Mouse (Mus musculus) MEL (cell line): ENCODE data around the gene Tmod1. TPM values are rescaled to one million over a fixed set of nuclear protein-coding genes. Genes with fewer than 3 reads are reported as not detected.

Source experiments
- DNase-seq: peaks from one replicate; pipeline ENCODE4 v3.0.0; 2011; ENCODE audit warnings: low read depth, low spot score
- H3K27ac ChIP-seq: 2 replicates; pipeline ENCODE4 v1.5.1; 2012; ENCODE audit warnings: low read depth, mild to moderate bottlenecking, control low read depth, low read length, moderate library complexity; ENCODE audit not compliant: control insufficient read depth
- H3K27me3 ChIP-seq, 2 experiments: fragments of 150-350 bp in 1 of 2; sonication (generic) in 1 of 2; 2 replicates each; pipeline ENCODE4 v1.6.1; 2012; ENCODE audit warnings: low read length in 2 of 2, mild to moderate bottlenecking in 2 of 2, improper control_type of control experiment in 1 of 2, moderate library complexity in 1 of 2; ENCODE audit not compliant: insufficient read depth in 2 of 2, control insufficient read depth in 1 of 2
- H3K36me3 ChIP-seq, 2 experiments: 2 replicates each; pipeline ENCODE4 v1.6.1; 2012 to 2014; ENCODE audit warnings: low read length in 2 of 2, improper control_type of control experiment in 1 of 2, inconsistent platforms in 1 of 2, mild to moderate bottlenecking in 1 of 2; ENCODE audit not compliant: insufficient read depth in 2 of 2, control insufficient read depth in 1 of 2
- H3K4me1 ChIP-seq, 2 experiments: fragments of 150-350 bp in 1 of 2; sonication (generic) in 1 of 2; 2 replicates each; pipeline ENCODE4 v1.6.1; 2012; ENCODE audit warnings: low read length in 2 of 2, improper control_type of control experiment in 1 of 2, mild to moderate bottlenecking in 1 of 2; ENCODE audit not compliant: insufficient read depth in 2 of 2, control insufficient read depth in 1 of 2
- H3K4me3 ChIP-seq, 2 experiments: fragments of 150-350 bp in 1 of 2; sonication (generic) in 1 of 2; 2 replicates each; pipeline ENCODE4 v1.5.1; 2012; ENCODE audit warnings: low read depth in 2 of 2, low read length in 2 of 2, mild to moderate bottlenecking in 2 of 2, moderate library complexity in 2 of 2, control low read depth in 1 of 2, improper control_type of control experiment in 1 of 2; ENCODE audit not compliant: control insufficient read depth in 1 of 2, insufficient read depth in 1 of 2
- H3K79me2 ChIP-seq: 2 replicates; pipeline ENCODE4 v1.6.1; 2012; ENCODE audit warnings: mild to moderate bottlenecking, low read length, moderate library complexity; ENCODE audit not compliant: control insufficient read depth, poor library complexity, insufficient read depth
- H3K9ac ChIP-seq: 2 replicates; pipeline ENCODE4 v1.6.1; 2012; ENCODE audit warnings: low read depth, mild to moderate bottlenecking, control low read depth, low read length, moderate library complexity; ENCODE audit not compliant: control insufficient read depth, poor library complexity, severe bottlenecking
- H3K9me3 ChIP-seq: fragments of 150-350 bp; sonication (generic); replicated peaks from 2 replicates; pipeline ENCODE4 v1.6.1; 2012; ENCODE audit warnings: mild to moderate bottlenecking, low read length, improper control_type of control experiment, moderate library complexity; ENCODE audit not compliant: insufficient read depth
- CHD1 ChIP-seq: IDR thresholded peaks from 2 replicates; pipeline ENCODE4 v1.6.1; 2012; ENCODE audit warnings: low read depth, mild to moderate bottlenecking, inconsistent platforms, low read length, improper control_type of control experiment
- CHD2 ChIP-seq: IDR thresholded peaks from 2 replicates; pipeline ENCODE4 v1.6.1; 2011; ENCODE audit warnings: low read length, improper control_type of control experiment
- ELF1 ChIP-seq: IDR thresholded peaks from 2 replicates; pipeline ENCODE4 v1.6.1; 2014; ENCODE audit warnings: low read depth, mild to moderate bottlenecking, inconsistent platforms, low read length, improper control_type of control experiment, moderate library complexity
- MAFK ChIP-seq: IDR thresholded peaks from 2 replicates; pipeline ENCODE4 v1.6.1; 2011; ENCODE audit warnings: low read depth, mild to moderate bottlenecking, low read length, improper control_type of control experiment, borderline replicate concordance
- MAX ChIP-seq: IDR thresholded peaks from 2 replicates; pipeline ENCODE4 v1.6.1; 2011; ENCODE audit warnings: low read length, improper control_type of control experiment
- MEF2A ChIP-seq: IDR thresholded peaks from 2 replicates; pipeline ENCODE4 v1.6.1; 2014; ENCODE audit warnings: low read depth, mild to moderate bottlenecking, inconsistent platforms, low read length, improper control_type of control experiment; ENCODE audit not compliant: poor library complexity, insufficient replicate concordance, severe bottlenecking; ENCODE audit errors: extremely low read depth
- MXI1 ChIP-seq: IDR thresholded peaks from 2 replicates; pipeline ENCODE4 v1.6.1; 2011; ENCODE audit warnings: mild to moderate bottlenecking, low read depth, low read length, improper control_type of control experiment
- MYC ChIP-seq: IDR thresholded peaks from 2 replicates; pipeline ENCODE4 v1.6.1; 2011; ENCODE audit warnings: low read depth, mild to moderate bottlenecking, low read length, improper control_type of control experiment, moderate library complexity
- NRF1 ChIP-seq: IDR thresholded peaks from 2 replicates; pipeline ENCODE4 v1.6.1; 2014; ENCODE audit warnings: low read depth, mild to moderate bottlenecking, inconsistent platforms, low read length, improper control_type of control experiment, moderate library complexity; ENCODE audit not compliant: poor library complexity, insufficient read depth, severe bottlenecking
- POLR2A ChIP-seq, 2 experiments: IDR thresholded peaks; 2 replicates each; pipeline ENCODE4 v1.6.1; 2011 to 2012; ENCODE audit warnings: low read length in 2 of 2, mild to moderate bottlenecking in 2 of 2, control low read depth in 1 of 2, improper control_type of control experiment in 1 of 2, low read depth in 1 of 2, moderate library complexity in 1 of 2; ENCODE audit not compliant: control insufficient read depth in 1 of 2, insufficient read depth in 1 of 2, poor library complexity in 1 of 2
- POLR2AphosphoS5 ChIP-seq: IDR thresholded peaks from 2 replicates; pipeline ENCODE4 v1.6.1; 2012; ENCODE audit warnings: low read depth, borderline replicate concordance, mild to moderate bottlenecking, inconsistent platforms, low read length, moderate library complexity, mixed read lengths
- SIN3A ChIP-seq: IDR thresholded peaks from 2 replicates; pipeline ENCODE4 v1.6.1; 2012; ENCODE audit warnings: low read length, improper control_type of control experiment, inconsistent platforms
- SMC3 ChIP-seq: IDR thresholded peaks from 2 replicates; pipeline ENCODE4 v1.6.1; 2011; ENCODE audit warnings: low read depth, low read length, improper control_type of control experiment
- TCF12 ChIP-seq: IDR thresholded peaks from 2 replicates; pipeline ENCODE4 v1.6.1; 2014; ENCODE audit warnings: low read depth, mild to moderate bottlenecking, inconsistent platforms, low read length, improper control_type of control experiment, moderate library complexity
- UBTF ChIP-seq: IDR thresholded peaks from 2 replicates; pipeline ENCODE4 v1.6.1; 2012; ENCODE audit warnings: low read depth, mild to moderate bottlenecking, inconsistent platforms, low read length, improper control_type of control experiment, moderate library complexity, borderline replicate concordance; ENCODE audit not compliant: insufficient read depth
- ZNF384 ChIP-seq: IDR thresholded peaks from 2 replicates; pipeline ENCODE4 v1.6.1; 2012; ENCODE audit warnings: low read depth, mild to moderate bottlenecking, inconsistent platforms, low read length, improper control_type of control experiment
- polyA plus RNA-seq, 2 experiments: library from polyadenylated mRNA; stranded (reverse) in 1 of 2; unstranded in 1 of 2; fragments of >175 nt in 1 of 2; fragments of >200 nt in 1 of 2; gene quantifications; 2 replicates each; pipeline versions ENCODE4 v1.2.1 to v1.2.4; 2012; ENCODE audit warnings: low replicate concordance in 2 of 2, low read depth in 1 of 2; ENCODE audit not compliant: insufficient read length in 2 of 2, insufficient read depth in 1 of 2, missing spikeins in 1 of 2
- total RNA-seq: library from RNA; depleted of rRNA; stranded (reverse); fragments of 300-350 nt; gene quantifications from 2 replicates; pipeline ENCODE4 v1.2.3, GENCODE M21; 2012

Tmod1 gene
- total and polyA plus RNA-seq, 3 experiments = 2.3 to 8.1 TPM; not detected in 1

- H3K27me3 ChIP-seq = no peaks in the 10 kb centered on the region
- H3K79me2 ChIP-seq = no peaks in the 10 kb centered on the region
- no peaks in the 10 kb centered on the region for H3K9me3 ChIP-seq
- peaks cover 0 to 16% of the 10 kb centered on the region in 2 experiments; a peak in 2 of 4 replicates for H3K4me1 ChIP-seq
- H3K4me3 ChIP-seq = no peak overlapping the region
- H3K36me3 ChIP-seq = peaks cover 0 to 11% of the 10 kb centered on the region in 2 experiments; a peak in 2 of 4 replicates
- no peak overlapping the region for H3K9ac ChIP-seq
- DNase-seq = no peak
- TF ChIP-seq TCF12 (no peak), MYC (no peak), ELF1 (no peak), POLR2AphosphoS5 (no peak), SIN3A (no peak), MAFK (no peak), ZNF384 (no peak), UBTF (no peak), CHD1 (no peak), CHD2 (no peak), MXI1 (no peak)
- no peak overlapping the region for H3K27ac ChIP-seq
Measured at GRCm38 (mm10) chr4:46069851-46070482, 31.2 kb downstream of the Tmod1 start.

GRCm38 (mm10) chr4:46072631-46073030, 33.9 kb downstream of the Tmod1 start:
- Histone ChIP-seq H3K9ac (no peak overlapping the region), H3K4me1 (peaks cover 0 to 24% of the 10 kb centered on the region in 2 experiments; a peak in 2 of 4 replicates), H3K27me3 (no peaks in the 10 kb centered on the region), H3K79me2 (no peaks in the 10 kb centered on the region), H3K4me3 (no peak overlapping the region), H3K36me3 (peaks cover 0 to 16% of the 10 kb centered on the region in 2 experiments; a peak in 2 of 4 replicates), H3K27ac (no peak overlapping the region), H3K9me3 (no peaks in the 10 kb centered on the region)
- no peak for DNase-seq
- TF ChIP-seq NRF1 = no peak
- no peak for TF ChIP-seq SMC3
- TF ChIP-seq MAX = no peak
- TF ChIP-seq POLR2AphosphoS5 = no peak
- no peak for TF ChIP-seq MEF2A
- no peak for TF ChIP-seq POLR2A (IDR thresholded peaks at IDR 0.05; ENCODE audit: control insufficient read depth in 1 of 2, insufficient read depth in 1 of 2, low read depth in 1 of 2, low read length in 2 of 2, poor library complexity in 1 of 2)
